Mouse (Mus musculus) hindbrain, embryonic 14.5 days (tissue): ENCODE results near the gene Med10. TPM values are rescaled to one million over a fixed set of nuclear protein-coding genes. Genes with fewer than 3 reads are reported as not detected.

Experiments used
- ATAC-seq: fragments of 200-750 bp; cut with Nextera tagmentation; 2 replicates; pipeline ENCODE4 v1.8.0; 2017; ENCODE audit warnings: moderate number of reproducible peaks, mild to moderate bottlenecking, moderate TSS enrichment, moderate library complexity; ENCODE audit not compliant: low FRiP score
- DNase-seq: peaks from one replicate; pipeline ENCODE4 v3.0.0-alpha.2; 2015; ENCODE audit warnings: low spot score
- H3K27ac ChIP-seq: fragments of 300-500 bp; sonication (generic); 2 replicates; pipeline ENCODE4 v1.5.1; 2014; ENCODE audit warnings: mild to moderate bottlenecking, moderate library complexity
- H3K27me3 ChIP-seq: fragments of 300-500 bp; sonication (generic); 2 replicates; pipeline ENCODE4 v1.6.1; 2014; ENCODE audit warnings: mild to moderate bottlenecking, low read length, mixed read lengths; ENCODE audit not compliant: control insufficient read depth, insufficient read depth
- H3K36me3 ChIP-seq: fragments of 300-500 bp; sonication (generic); replicated peaks from 2 replicates; pipeline ENCODE4 v1.6.1; 2014; ENCODE audit not compliant: control insufficient read depth, insufficient read depth
- H3K4me1 ChIP-seq: fragments of 300-500 bp; sonication (generic); replicated peaks from 2 replicates; pipeline ENCODE4 v1.6.1; 2014; ENCODE audit warnings: antibody characterized with exemption, low read length, mixed read lengths; ENCODE audit not compliant: control insufficient read depth, insufficient read depth
- H3K4me2 ChIP-seq: fragments of 300-500 bp; sonication (generic); replicated peaks from 2 replicates; pipeline ENCODE4 v1.6.1; 2014; ENCODE audit warnings: mild to moderate bottlenecking, moderate library complexity
- H3K4me3 ChIP-seq: fragments of 300-500 bp; sonication (generic); replicated peaks from 2 replicates; pipeline ENCODE4 v1.5.1; 2014; ENCODE audit warnings: mild to moderate bottlenecking, low read length
- H3K9ac ChIP-seq: fragments of 300-500 bp; sonication (generic); 2 replicates; pipeline ENCODE4 v1.6.1; 2014
- H3K9me3 ChIP-seq: fragments of 300-500 bp; sonication (generic); 2 replicates; pipeline ENCODE4 v1.6.1; 2016; ENCODE audit warnings: low read length; ENCODE audit not compliant: control insufficient read depth
- WGBS: fragments of 180-500 bp; shearing (Covaris S2); extraction: QIAGEN DNeasy Blood & Tissue Kit; methylation state at CpG from one replicate; pipeline ENCODE4 v1.1.7; 2014; 5-methylcytosine and 5-hydroxymethylcytosine counted together
- polyA plus RNA-seq: library from polyadenylated mRNA; unstranded; fragments of >200 nt; fragmentation: Nextera tagmentation; extraction: Ambion mirVana; gene quantifications from 2 replicates; pipeline ENCODE4 v1.2.1, GENCODE M21; 2014

Gene Med10
- polyA plus RNA-seq, 1 experiment from 2014 or later = 150 TPM

GRCm38 (mm10) chr13:69853425-69854043, 51.3 kb downstream of the Med10 start:
- Histone ChIP-seq H3K4me1 (no peaks in the 10 kb centered on the region), H3K27ac (peak overlapping the region; percentile 43; the same call in 1 of the 2 replicates), H3K9me3 (no peaks in the 10 kb centered on the region), H3K27me3 (no peaks in the 10 kb centered on the region), H3K4me2 (no peak overlapping the region), H3K4me3 (no peak overlapping the region), H3K36me3 (no peaks in the 10 kb centered on the region), H3K9ac (no peak overlapping the region)
- ATAC-seq (peak; percentile 59; the same call in 1 of the 2 replicates), DNase-seq (no peak)
- 28% methylated on average over 5 of the region's 5 CpGs for WGBS

- Histone ChIP-seq H3K4me3 (no peak overlapping the region), H3K9me3 (no peaks in the 10 kb centered on the region), H3K9ac (no peak overlapping the region), H3K27me3 (no peaks in the 10 kb centered on the region), H3K36me3 (no peaks in the 10 kb centered on the region), H3K4me1 (no peaks in the 10 kb centered on the region), H3K27ac (no peak overlapping the region), H3K4me2 (no peak overlapping the region)
- WGBS = 93% methylated on average over 1 of the region's 1 CpGs
- DNase-seq = no peak
- ATAC-seq = no peak
These were observed 53.7 kb downstream of the Med10 start for GRCm38 (mm10) chr13:69855941-69856340.

- WGBS = 95% methylated on average over 4 of the region's 4 CpGs
- ATAC-seq = no peak
- no peak overlapping the region for H3K9ac ChIP-seq
- no peaks in the 10 kb centered on the region for H3K9me3 ChIP-seq
- H3K4me2 ChIP-seq = no peak overlapping the region
- no peak overlapping the region for H3K4me3 ChIP-seq
- no peak for DNase-seq
- no peak overlapping the region for H3K27ac ChIP-seq
- H3K4me1 ChIP-seq = no peaks in the 10 kb centered on the region
- H3K27me3 ChIP-seq = no peaks in the 10 kb centered on the region
- H3K36me3 ChIP-seq = no peaks in the 10 kb centered on the region
These were observed 60.1 kb downstream of the Med10 start for GRCm38 (mm10) chr13:69862276-69862675.

- H3K4me3 ChIP-seq = no peak overlapping the region
- ATAC-seq (no peak), DNase-seq (no peak)
- H3K4me1 ChIP-seq = no peaks in the 10 kb centered on the region
- H3K9me3 ChIP-seq = no peaks in the 10 kb centered on the region
- no peaks in the 10 kb centered on the region for H3K27me3 ChIP-seq
- no peak overlapping the region for H3K4me2 ChIP-seq
- 85% methylated on average over 8 of the region's 8 CpGs for WGBS
- no peaks in the 10 kb centered on the region for H3K36me3 ChIP-seq
- H3K27ac ChIP-seq = no peak overlapping the region
- no peak overlapping the region for H3K9ac ChIP-seq
These were observed 62.7 kb downstream of the Med10 start for GRCm38 (mm10) chr13:69864911-69865310.

Other genes with a start within 250 kb of the Med10 start
- gene Srd5a1, start 191.0 kb upstream of the Med10 start, polyA plus RNA-seq = 25.3 and 32.9 TPM in 2 replicates
- gene Ube2ql1, start 62.5 kb upstream of the Med10 start, polyA plus RNA-seq = 49.4 and 49.8 TPM in 2 replicates